Mouse (Mus musculus) liver, embryonic 14.5 days (tissue): ENCODE measurements around the gene Rtn4r. TPM values are rescaled to one million over a fixed set of nuclear protein-coding genes. Genes with fewer than 3 reads are reported as not detected.
"Not testable (repeated sequence)": the region's sequence is repeated elsewhere in the genome, so short reads cannot be mapped to it uniquely, and the experiment has no call there.

Experiments used
- ATAC-seq: fragments of 200-750 bp; cut with Nextera tagmentation; 2 replicates; pipeline ENCODE4 v1.8.0; 2017; ENCODE audit warnings: moderate number of reproducible peaks, mild to moderate bottlenecking, moderate library complexity; ENCODE audit not compliant: insufficient read depth
- DNase-seq, 3 experiments: peaks; one replicate each; pipeline ENCODE4 v3.0.0-alpha.2; 2012 to 2013; ENCODE audit warnings: low read depth in 3 of 3, low spot score in 3 of 3
- H3K27ac ChIP-seq: fragments of 300-500 bp; sonication (generic); 2 replicates; pipeline ENCODE4 v1.5.1; 2014; ENCODE audit warnings: moderate library complexity, mild to moderate bottlenecking, control low read depth, inconsistent platforms
- H3K27me3 ChIP-seq: fragments of 300-500 bp; sonication (generic); 2 replicates; pipeline ENCODE4 v1.6.1; 2014; ENCODE audit warnings: mild to moderate bottlenecking, low read length, moderate library complexity; ENCODE audit not compliant: control insufficient read depth, insufficient read depth
- H3K36me3 ChIP-seq: fragments of 300-500 bp; sonication (generic); replicated peaks from 2 replicates; pipeline ENCODE4 v1.6.1; 2014; ENCODE audit warnings: low read depth; ENCODE audit not compliant: control insufficient read depth, insufficient read depth
- H3K4me1 ChIP-seq, 2 experiments: fragments of 200-500 bp in 1 of 2; fragments of 300-500 bp in 1 of 2; sonication (generic) in 1 of 2; replicated peaks; 2 replicates each; pipeline ENCODE4 v1.6.1; 2012 to 2014; ENCODE audit warnings: antibody characterized with exemption in 1 of 2, inconsistent platforms in 1 of 2, low read length in 1 of 2; ENCODE audit not compliant: control insufficient read depth in 2 of 2, insufficient read depth in 2 of 2
- H3K4me2 ChIP-seq: fragments of 300-500 bp; sonication (generic); 2 replicates; pipeline ENCODE4 v1.6.1; 2014; ENCODE audit warnings: low read depth, mild to moderate bottlenecking, control low read depth, moderate library complexity
- H3K4me3 ChIP-seq, 2 experiments: fragments of 200-500 bp in 1 of 2; fragments of 300-500 bp in 1 of 2; sonication (generic) in 1 of 2; 2 replicates each; pipeline ENCODE4 v1.5.1; 2012 to 2014; ENCODE audit warnings: low read depth in 2 of 2, low read length in 2 of 2, mild to moderate bottlenecking in 2 of 2, control low read depth in 1 of 2, inconsistent platforms in 1 of 2, moderate library complexity in 1 of 2; ENCODE audit not compliant: insufficient read depth in 1 of 2
- H3K9ac ChIP-seq: fragments of 300-500 bp; sonication (generic); replicated peaks from 2 replicates; pipeline ENCODE4 v1.6.1; 2014; ENCODE audit warnings: mild to moderate bottlenecking, control low read depth, moderate library complexity
- H3K9me3 ChIP-seq: fragments of 300-500 bp; sonication (generic); 2 replicates; pipeline ENCODE4 v1.6.1; 2016; ENCODE audit warnings: low read length, mixed read lengths; ENCODE audit not compliant: control insufficient read depth
- CTCF ChIP-seq: IDR thresholded peaks from 2 replicates; pipeline ENCODE4 v1.5.1; 2016; ENCODE audit warnings: antibody characterized with exemption, low read depth, control low read depth
- EP300 ChIP-seq: IDR thresholded peaks from 2 replicates; pipeline ENCODE4 v1.6.1; 2016; ENCODE audit warnings: antibody characterized with exemption, low read depth
- WGBS: fragments of 180-500 bp; shearing (Covaris S2); extraction: QIAGEN DNeasy Blood & Tissue Kit; methylation state at CpG from one replicate; pipeline ENCODE4 v1.1.7; 2014; ENCODE audit not compliant: insufficient replicate concordance; 5-methylcytosine and 5-hydroxymethylcytosine counted together
- polyA plus RNA-seq, 2 experiments: library from polyadenylated mRNA; depleted of rRNA in 1 of 2; stranded (reverse) in 1 of 2; unstranded in 1 of 2; fragments of >200 nt; fragmentation: Nextera tagmentation in 1 of 2; extraction: Ambion mirVana in 1 of 2; gene quantifications; 2 replicates each; pipeline versions ENCODE4 v1.2.1 to v1.2.3; 2012 to 2014

Gene Rtn4r
- polyA plus RNA-seq, 2 experiments, result 0.46 to 0.52 TPM

DNA sequence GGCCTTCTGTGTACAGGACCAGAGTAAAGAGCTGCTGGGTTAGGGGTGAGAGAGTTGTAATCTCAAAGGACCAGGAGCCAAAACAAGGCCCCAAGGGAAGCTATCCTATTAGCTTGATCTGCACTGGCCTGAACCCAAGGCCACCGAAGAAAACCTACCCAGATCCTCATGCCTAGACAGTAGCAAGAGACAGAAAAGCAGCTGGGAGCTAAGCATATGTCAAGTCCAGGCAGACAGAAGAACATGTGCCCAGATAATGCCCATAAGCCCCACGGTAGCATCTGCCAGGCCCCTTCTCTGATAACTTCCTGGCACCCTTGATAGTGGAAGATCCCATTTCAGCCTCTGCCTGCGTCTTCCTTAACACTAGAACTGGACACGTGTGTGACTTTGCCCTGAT lies 59.4 kb downstream of the Rtn4r start:
- H3K4me3 ChIP-seq, result no peak overlapping the region
- H3K9me3 ChIP-seq, result no peaks in the 10 kb centered on the region
- no peaks in the 10 kb centered on the region for H3K27me3 ChIP-seq
- H3K27ac ChIP-seq, result no peak overlapping the region
- no peaks in the 10 kb centered on the region for H3K36me3 ChIP-seq
- TF ChIP-seq EP300 (no peak), CTCF (no peak)
- H3K4me2 ChIP-seq, result no peak overlapping the region
- H3K4me1 ChIP-seq, result no peaks in the 10 kb centered on the region
- ATAC-seq (no peak), DNase-seq (no peak)
- H3K9ac ChIP-seq, result no peak overlapping the region
- WGBS, result 48% methylated on average over 4 of the region's 4 CpGs

GRCm38 (mm10) chr16:18187221-18187620 lies 59.8 kb downstream of the Rtn4r start:
- no peak for DNase-seq
- H3K4me1 ChIP-seq, result no peaks in the 10 kb centered on the region
- no peak for ATAC-seq
- TF ChIP-seq CTCF (no peak), EP300 (no peak)
- no peak overlapping the region for H3K27ac ChIP-seq
- H3K27me3 ChIP-seq, result no peaks in the 10 kb centered on the region
- H3K9me3 ChIP-seq, result no peaks in the 10 kb centered on the region
- no peaks in the 10 kb centered on the region for H3K36me3 ChIP-seq
- 66% methylated on average over 3 of the region's 3 CpGs for WGBS
- H3K4me2 ChIP-seq, result no peak overlapping the region
- H3K9ac ChIP-seq, result no peak overlapping the region
- no peak overlapping the region for H3K4me3 ChIP-seq

GRCm38 (mm10) chr16:18191006-18191405 lies 63.6 kb downstream of the Rtn4r start:
- H3K36me3 ChIP-seq, result no peaks in the 10 kb centered on the region
- ATAC-seq, result no peak
- DNase-seq, result no peak
- H3K27me3 ChIP-seq, result no peaks in the 10 kb centered on the region
- no peak overlapping the region for H3K4me3 ChIP-seq
- no peak overlapping the region for H3K27ac ChIP-seq
- no peaks in the 10 kb centered on the region for H3K9me3 ChIP-seq
- no peak overlapping the region for H3K9ac ChIP-seq
- no peak overlapping the region for H3K4me2 ChIP-seq
- WGBS, result 57% methylated on average over 2 of the region's 2 CpGs
- TF ChIP-seq EP300 (no peak), CTCF (no peak)
- H3K4me1 ChIP-seq, result no peaks in the 10 kb centered on the region

DNA sequence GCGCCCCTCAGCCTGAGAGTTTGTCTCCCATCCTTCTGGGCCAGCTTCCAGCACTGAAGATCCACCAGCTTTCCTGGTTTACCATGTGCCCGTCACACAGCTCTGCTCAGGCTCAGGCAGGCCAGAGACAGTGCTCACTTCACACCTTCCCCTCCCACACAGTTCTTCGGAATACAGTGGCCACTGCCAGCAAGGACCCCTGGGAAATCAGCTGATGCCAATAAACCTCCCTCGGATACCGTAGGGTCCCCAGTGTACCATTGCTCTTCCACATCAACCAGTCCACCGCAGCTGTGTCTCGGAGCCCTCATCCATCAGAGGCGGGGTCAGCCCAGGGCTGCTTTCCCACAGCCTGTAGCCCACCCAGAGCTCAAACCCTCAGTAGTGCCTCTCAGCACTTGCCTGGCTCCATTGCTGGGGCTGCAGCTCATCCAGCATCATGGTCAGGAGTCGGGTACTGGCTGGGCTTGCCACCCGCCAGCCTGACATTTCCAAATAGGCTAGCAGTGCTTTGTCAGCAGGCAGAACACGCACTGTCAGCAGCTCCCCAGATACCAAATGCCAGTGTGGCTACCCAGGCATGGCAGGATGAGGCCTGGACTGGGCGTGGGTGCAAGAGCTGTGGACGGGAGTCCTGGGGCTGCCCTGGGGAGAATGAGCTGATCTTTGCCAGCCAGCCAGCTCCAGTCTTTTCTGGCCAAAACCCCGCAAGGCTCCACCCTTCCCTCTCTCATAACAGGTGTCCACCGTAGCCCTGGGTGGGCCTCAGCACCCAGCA lies 67.0 kb downstream of the Rtn4r start:
- 64% methylated on average over 15 of the region's 15 CpGs for WGBS
- no peaks in the 10 kb centered on the region for H3K4me1 ChIP-seq
- no peak for DNase-seq
- no peak overlapping the region for H3K27ac ChIP-seq
- H3K9ac ChIP-seq, result no peak overlapping the region
- no peaks in the 10 kb centered on the region for H3K36me3 ChIP-seq
- no peaks in the 10 kb centered on the region for H3K27me3 ChIP-seq
- no peak overlapping the region for H3K4me3 ChIP-seq
- no peak for TF ChIP-seq EP300
- TF ChIP-seq CTCF, result no peak
- no peak for ATAC-seq
- no peak overlapping the region for H3K4me2 ChIP-seq
- no peaks in the 10 kb centered on the region for H3K9me3 ChIP-seq

DNA sequence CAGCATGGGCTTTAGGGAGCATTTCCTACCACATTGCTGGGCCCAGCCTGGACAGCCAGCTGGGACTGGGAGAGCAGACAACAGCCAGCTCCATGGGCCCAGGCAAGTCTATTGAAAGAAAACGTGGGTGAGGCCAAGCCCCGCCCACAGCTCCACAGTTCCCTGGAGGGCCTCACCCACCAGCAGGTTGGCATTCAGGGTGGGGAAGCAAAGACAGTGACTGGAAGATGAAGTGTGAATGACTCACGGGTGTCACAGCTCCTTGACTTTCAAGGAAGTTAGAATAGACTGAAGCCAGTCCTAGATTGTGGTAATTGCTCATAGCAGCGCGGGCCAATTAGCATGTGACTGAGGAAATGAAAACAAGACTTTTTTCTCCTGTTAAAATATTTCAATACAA lies 67.6 kb downstream of the Rtn4r start:
- Histone ChIP-seq H3K9ac (no peak overlapping the region), H3K27me3 (no peaks in the 10 kb centered on the region), H3K27ac (no peak overlapping the region), H3K4me1 (no peaks in the 10 kb centered on the region), H3K4me3 (no peak overlapping the region), H3K9me3 (no peaks in the 10 kb centered on the region), H3K4me2 (no peak overlapping the region), H3K36me3 (no peaks in the 10 kb centered on the region)
- 49% methylated on average over 5 of the region's 5 CpGs for WGBS
- no peak for ATAC-seq
- TF ChIP-seq EP300 (no peak), CTCF (no peak)
- peak in 1 of 3 experiments; percentile 14 for DNase-seq

DNA sequence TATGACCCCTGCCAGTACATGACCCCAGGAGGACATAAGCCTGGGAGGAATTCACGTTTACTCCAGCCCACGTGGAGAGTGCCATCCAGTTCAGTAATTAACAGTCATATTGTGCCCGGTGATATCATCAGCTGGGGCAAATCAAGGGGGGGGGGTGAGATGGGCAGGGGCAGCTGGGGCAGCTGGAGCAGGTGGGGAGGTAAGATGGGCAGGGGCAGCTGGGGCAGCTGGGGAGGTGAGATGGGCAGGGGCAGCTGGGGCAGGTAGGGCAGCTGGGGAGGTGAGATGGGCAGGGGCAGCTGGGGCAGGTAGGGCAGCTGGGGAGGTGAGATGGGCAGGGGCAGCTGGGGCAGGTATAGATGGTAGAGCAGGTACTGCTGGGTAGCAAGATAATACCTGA lies 68.1 kb downstream of the Rtn4r start:
- ATAC-seq, H3K9ac ChIP-seq, DNase-seq, H3K27ac ChIP-seq, H3K4me3 ChIP-seq, H3K36me3 ChIP-seq, H3K4me2 ChIP-seq, H3K4me1 ChIP-seq, H3K27me3 ChIP-seq, H3K9me3 ChIP-seq: not testable (repeated sequence)
- WGBS, result 42% methylated on average over 3 of the region's 3 CpGs
